Mouse (Mus musculus): ENCODE results near the gene Kcnh1.

DNA sequence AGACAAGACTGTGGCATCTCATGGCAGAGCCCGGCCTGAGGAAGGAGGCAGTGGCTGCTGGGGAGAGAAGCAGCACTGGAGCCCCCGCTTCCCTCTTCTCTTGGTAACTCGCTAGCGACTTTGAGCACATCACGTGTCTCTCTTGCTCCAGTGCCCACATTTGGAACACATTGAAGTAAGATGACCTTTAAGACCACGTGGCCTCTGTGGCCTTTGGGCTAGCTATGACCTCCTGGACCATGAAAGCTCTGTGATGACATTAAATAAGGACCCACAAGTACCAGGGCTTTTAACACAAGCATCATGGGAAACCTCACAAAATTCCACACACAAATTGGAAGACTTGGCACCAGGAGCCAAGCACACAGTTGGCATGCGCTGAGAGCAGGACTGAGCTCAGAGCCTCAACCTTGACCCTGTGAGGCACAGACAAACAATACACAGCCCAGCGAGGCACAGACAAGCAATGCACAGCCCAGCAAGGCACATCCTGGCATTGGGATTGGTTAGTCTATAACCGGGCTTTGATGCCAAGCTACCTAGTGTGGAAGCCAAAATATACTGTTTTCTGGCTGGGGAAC lies 225.8 kb downstream of the Kcnh1 start:
- TF ChIP-seq GATA1 (IDR thresholded peaks at IDR 0.05; ENCODE audit: low read length) (no peak), TAL1 (IDR thresholded peaks at IDR 0.05; ENCODE audit: low read length) (no peak)
